In genomic region chr10:118680896-118681295, GRCm38 (mm10) we compare ENCODE assay signal across 21 mouse cellular contexts.
DNase-seq lines count a peak whose midpoint lies in the region; ATAC-seq lines count a peak whose summit lies in the region.
"Had no signal": no experiment of that assay in that cellular context is flagged by ENCODE, and none has a peak within 500 bp of the region (broad histone marks: within the 10 kb centered on the region; RNA-seq: fewer than 3 reads in every experiment).

No protein-coding gene starts in this region.

- H3K27me3 ChIP-seq in forebrain, embryonic 11.5 days (ENCODE audit: control insufficient read depth, insufficient read depth, low read length), result no peaks in the 10 kb centered on the region
- H3K27me3 ChIP-seq in forebrain, embryonic 16.5 days (replicated peaks; ENCODE audit: control insufficient read depth, insufficient read depth, low read length), result no peaks in the 10 kb centered on the region
- H3K27me3 ChIP-seq in midbrain, embryonic 11.5 days (ENCODE audit: control insufficient read depth, insufficient read depth, low read length), result no peaks in the 10 kb centered on the region
- H3K27me3 ChIP-seq in midbrain, embryonic 14.5 days (ENCODE audit: control insufficient read depth, insufficient read depth, low read length), result no peaks in the 10 kb centered on the region
- no peaks in the 10 kb centered on the region for H3K27me3 ChIP-seq in limb, embryonic 10.5 days (ENCODE audit: low read depth, poor library complexity, severe bottlenecking)
- H3K27me3 ChIP-seq: heart, embryonic 13.5 days; hindbrain, embryonic 12.5 days; hindbrain, embryonic 15.5 days had no signal

- H3K4me2 ChIP-seq in forebrain, embryonic 11.5 days (ENCODE audit: low read depth, low read length, severe bottlenecking), result no peak overlapping the region
- H3K4me2 ChIP-seq in forebrain, embryonic 16.5 days (ENCODE audit: low read length), result no peak overlapping the region
- H3K4me2 ChIP-seq in midbrain, embryonic 11.5 days, result no peak overlapping the region
- no peak overlapping the region for H3K4me2 ChIP-seq in midbrain, embryonic 14.5 days (ENCODE audit: low read length)
- H3K4me2 ChIP-seq: heart, embryonic 13.5 days; hindbrain, embryonic 12.5 days; hindbrain, embryonic 15.5 days had no signal

- peak; percentile 43 for DNase-seq in forebrain, embryonic 11.5 days (ENCODE audit: low spot score)
- peak; percentile 73 for DNase-seq in midbrain, embryonic 11.5 days (ENCODE audit: low spot score, missing footprints)
- no peak for DNase-seq in midbrain, embryonic 14.5 days
- DNase-seq in limb, embryonic 10.5 days (ENCODE audit: low spot score), result peak; percentile 20
- DNase-seq: adrenal gland, adult 8-10 months; adrenal gland, postnatal 25 days; cerebellum, adult 18-20 months; cerebellum, adult 9-10 months; gastrocnemius, postnatal 25 days; heart, adult 2 months; heart, postnatal 14 days had no signal

- no peak overlapping the region for H3K9ac ChIP-seq in forebrain, embryonic 11.5 days (ENCODE audit: low read length)
- no peak overlapping the region for H3K9ac ChIP-seq in forebrain, embryonic 16.5 days (replicated peaks; ENCODE audit: low read depth, low read length)
- H3K9ac ChIP-seq in midbrain, embryonic 11.5 days (ENCODE audit: low read length), result no peak overlapping the region
- H3K9ac ChIP-seq in midbrain, embryonic 14.5 days (replicated peaks; ENCODE audit: low read length), result no peak overlapping the region
- H3K9ac ChIP-seq: heart, embryonic 13.5 days; hindbrain, embryonic 12.5 days; hindbrain, embryonic 15.5 days had no signal

- ATAC-seq in forebrain, embryonic 11.5 days (replicated peaks; ENCODE audit: low FRiP score), result no peak
- no peak for ATAC-seq in forebrain, embryonic 16.5 days
- ATAC-seq in midbrain, embryonic 11.5 days (ENCODE audit: low FRiP score), result no peak
- ATAC-seq in midbrain, embryonic 14.5 days (ENCODE audit: low FRiP score, low TSS enrichment), result no peak
- ATAC-seq in megakaryocyte progenitor cell, adult 5-6 weeks (replicated peaks; ENCODE audit: poor library complexity), result no peak
- ATAC-seq: activated CD4-positive, CD25-positive, alpha-beta regulatory T cell, adult 4 months; CD4-positive, CD25-positive, alpha-beta regulatory T cell, adult 4 months; forebrain, embryonic 14.5 days had no signal

- no peak overlapping the region for H3K27ac ChIP-seq in forebrain, embryonic 11.5 days (ENCODE audit: low read depth, low read length)
- no peak overlapping the region for H3K27ac ChIP-seq in forebrain, embryonic 16.5 days (ENCODE audit: low read length)
- H3K27ac ChIP-seq in midbrain, embryonic 11.5 days (ENCODE audit: low read depth, low read length), result no peak overlapping the region
- H3K27ac ChIP-seq in midbrain, embryonic 14.5 days (replicated peaks; ENCODE audit: low read depth, low read length), result no peak overlapping the region
- no peak overlapping the region for H3K27ac ChIP-seq in limb, embryonic 10.5 days
- H3K27ac ChIP-seq: forebrain, embryonic 10.5 days; heart, adult 2 months; heart, embryonic 10.5 days; heart, embryonic 13.5 days; hindbrain, embryonic 12.5 days; hindbrain, embryonic 15.5 days had no signal

- H3K9me3 ChIP-seq in forebrain, embryonic 11.5 days (ENCODE audit: control insufficient read depth, low read length), result no peaks in the 10 kb centered on the region
- H3K9me3 ChIP-seq in forebrain, embryonic 16.5 days (ENCODE audit: control insufficient read depth, low read length), result no peaks in the 10 kb centered on the region
- H3K9me3 ChIP-seq in midbrain, embryonic 11.5 days (ENCODE audit: control insufficient read depth, low read length), result no peaks in the 10 kb centered on the region
- no peaks in the 10 kb centered on the region for H3K9me3 ChIP-seq in midbrain, embryonic 14.5 days (ENCODE audit: control insufficient read depth, low read length)
- no peaks in the 10 kb centered on the region for H3K9me3 ChIP-seq in limb, embryonic 10.5 days (replicated peaks)
- H3K9me3 ChIP-seq: forebrain, embryonic 10.5 days; heart, embryonic 10.5 days; heart, embryonic 13.5 days; hindbrain, embryonic 12.5 days; hindbrain, embryonic 15.5 days had no signal

- H3K4me3 ChIP-seq in forebrain, embryonic 11.5 days (ENCODE audit: low read depth, low read length), result no peak overlapping the region
- H3K4me3 ChIP-seq in forebrain, embryonic 16.5 days (replicated peaks; ENCODE audit: low read length), result no peak overlapping the region
- no peak overlapping the region for H3K4me3 ChIP-seq in midbrain, embryonic 11.5 days (ENCODE audit: low read depth, low read length)
- no peak overlapping the region for H3K4me3 ChIP-seq in midbrain, embryonic 14.5 days (replicated peaks; ENCODE audit: low read depth, low read length)
- no peak overlapping the region for H3K4me3 ChIP-seq in limb, embryonic 10.5 days
- H3K4me3 ChIP-seq: forebrain, embryonic 10.5 days; heart, adult 2 months; heart, embryonic 10.5 days; heart, embryonic 13.5 days; hindbrain, embryonic 12.5 days; hindbrain, embryonic 15.5 days had no signal

- WGBS in forebrain, embryonic 11.5 days, result 87% methylated on average over 6 of the region's 6 CpGs
- 63% methylated on average over 6 of the region's 6 CpGs for whole genome bisulfite sequencing in forebrain, embryonic 16.5 days
- WGBS in midbrain, embryonic 11.5 days, result 86% methylated on average over 6 of the region's 6 CpGs
- WGBS in midbrain, embryonic 14.5 days, result 89% methylated on average over 6 of the region's 6 CpGs
- WGBS in limb, embryonic 10.5 days, result 84% methylated on average over 6 of the region's 6 CpGs

- H3K4me1 ChIP-seq in forebrain, embryonic 11.5 days (replicated peaks; ENCODE audit: control insufficient read depth, insufficient read depth, low read length), result no peaks in the 10 kb centered on the region
- no peaks in the 10 kb centered on the region for H3K4me1 ChIP-seq in forebrain, embryonic 16.5 days (replicated peaks; ENCODE audit: control insufficient read depth, insufficient read depth, low read length)
- H3K4me1 ChIP-seq in midbrain, embryonic 11.5 days (ENCODE audit: control insufficient read depth, insufficient read depth, low read length), result no peaks in the 10 kb centered on the region
- peaks cover 15% of the 10 kb centered on the region for H3K4me1 ChIP-seq in midbrain, embryonic 14.5 days (ENCODE audit: control insufficient read depth, insufficient read depth, low read length)
- peaks cover 8% of the 10 kb centered on the region for H3K4me1 ChIP-seq in limb, embryonic 10.5 days

- H3K36me3 ChIP-seq in forebrain, embryonic 11.5 days (ENCODE audit: control insufficient read depth, insufficient read depth, low read length), result no peaks in the 10 kb centered on the region
- H3K36me3 ChIP-seq in forebrain, embryonic 16.5 days (ENCODE audit: control insufficient read depth, insufficient read depth), result no peaks in the 10 kb centered on the region
- no peaks in the 10 kb centered on the region for H3K36me3 ChIP-seq in midbrain, embryonic 11.5 days (ENCODE audit: control insufficient read depth, insufficient read depth, low read length)
- no peaks in the 10 kb centered on the region for H3K36me3 ChIP-seq in midbrain, embryonic 14.5 days (ENCODE audit: control insufficient read depth, insufficient read depth, low read length)
- H3K36me3 ChIP-seq in limb, embryonic 10.5 days, result no peaks in the 10 kb centered on the region
- H3K36me3 ChIP-seq: forebrain, embryonic 10.5 days; heart, embryonic 10.5 days; heart, embryonic 13.5 days; hindbrain, embryonic 12.5 days; hindbrain, embryonic 15.5 days had no signal
